Mouse (Mus musculus): ENCODE results near the gene Nox1. TPM values are rescaled to one million over a fixed set of nuclear protein-coding genes. Genes with fewer than 3 reads are reported as not detected.

The Nox1 gene
- polyA plus RNA-seq (2015; fragmentation: Nextera tagmentation; extraction: Ambion mirVana) = 0.95 and 1.0 TPM in 2 replicates

GRCm38 (mm10) chrX:134221856-134222255, at the start of gene Nox1:
TSS of gene Nox1 (minus strand) at chrX:134221956.
- ATAC-seq = no peak
- 74% methylated on average over 4 of the region's 4 CpGs for WGBS

GRCm38 (mm10) chrX:134262129-134262528, 40.4 kb upstream of the Nox1 start:
- H3K27ac ChIP-seq (ENCODE audit: low read length) = no peak overlapping the region
- no peaks in the 10 kb centered on the region for H3K9me3 ChIP-seq (ENCODE audit: low read length)
- no peaks in the 10 kb centered on the region for H3K27me3 ChIP-seq (replicated peaks; ENCODE audit: insufficient read depth, low read length)
- H3K4me2 ChIP-seq (replicated peaks; ENCODE audit: low read depth, low read length) = no peak overlapping the region
- 83% methylated on average over 11 of the region's 11 CpGs for WGBS
- TF ChIP-seq EP300 (IDR thresholded peaks at IDR 0.05) (no peak), CTCF (IDR thresholded peaks at IDR 0.05) (no peak)
- no peak overlapping the region for H3K4me3 ChIP-seq (ENCODE audit: low read depth, low read length)
- H3K4me1 ChIP-seq (ENCODE audit: insufficient read depth, low read depth, low read length) = no peaks in the 10 kb centered on the region
- no peaks in the 10 kb centered on the region for H3K36me3 ChIP-seq (ENCODE audit: insufficient read depth, low read length)
- DNase-seq (ENCODE audit: low spot score) = no peak
- ATAC-seq = no peak
- H3K9ac ChIP-seq (replicated peaks; ENCODE audit: low read depth) = no peak overlapping the region

More at GRCm38 (mm10) chrX:134221856-134222255, at the start of gene Nox1:
- Histone ChIP-seq H3K4me1 (ENCODE audit: insufficient read depth, low read depth, low read length) (no peaks in the 10 kb centered on the region), H3K9ac (replicated peaks; ENCODE audit: low read depth) (no peak within 1 kb of the TSS), H3K4me3 (ENCODE audit: low read depth, low read length) (no peak within 1 kb of the TSS), H3K27me3 (replicated peaks; ENCODE audit: insufficient read depth, low read length) (no peaks in the 10 kb centered on the region), H3K9me3 (ENCODE audit: low read length) (no peaks in the 10 kb centered on the region), H3K4me2 (replicated peaks; ENCODE audit: low read depth, low read length) (no peak within 1 kb of the TSS), H3K36me3 (ENCODE audit: insufficient read depth, low read length) (no peaks in the 10 kb centered on the region), H3K27ac (ENCODE audit: low read length) (no peak within 1 kb of the TSS)
- TF ChIP-seq EP300 (IDR thresholded peaks at IDR 0.05) = no peak
- TF ChIP-seq CTCF (IDR thresholded peaks at IDR 0.05) = no peak
- DNase-seq (ENCODE audit: low spot score) = no peak

- Histone ChIP-seq H3K9ac (replicated peaks; ENCODE audit: low read depth) (no peak overlapping the region), H3K4me3 (ENCODE audit: low read depth, low read length) (no peak overlapping the region), H3K27me3 (replicated peaks; ENCODE audit: insufficient read depth, low read length) (no peaks in the 10 kb centered on the region), H3K36me3 (ENCODE audit: insufficient read depth, low read length) (no peaks in the 10 kb centered on the region), H3K9me3 (ENCODE audit: low read length) (no peaks in the 10 kb centered on the region), H3K4me1 (ENCODE audit: insufficient read depth, low read depth, low read length) (no peaks in the 10 kb centered on the region), H3K4me2 (replicated peaks; ENCODE audit: low read depth, low read length) (no peak overlapping the region), H3K27ac (ENCODE audit: low read length) (no peak overlapping the region)
- ATAC-seq (no peak), DNase-seq (ENCODE audit: low spot score) (no peak)
- 62% methylated on average over 5 of the region's 5 CpGs for whole genome bisulfite sequencing
- no peak for TF ChIP-seq CTCF (IDR thresholded peaks at IDR 0.05)
Measured at GRCm38 (mm10) chrX:134261191-134261590, 39.4 kb upstream of the Nox1 start.

- H3K9ac ChIP-seq (replicated peaks; ENCODE audit: low read depth) = no peak overlapping the region
- H3K4me2 ChIP-seq (replicated peaks; ENCODE audit: low read depth, low read length) = no peak overlapping the region
- 38% methylated on average over 2 of the region's 2 CpGs for WGBS
- ATAC-seq (no peak), DNase-seq (ENCODE audit: low spot score) (no peak)
- H3K27ac ChIP-seq (ENCODE audit: low read length) = no peak overlapping the region
- no peaks in the 10 kb centered on the region for H3K4me1 ChIP-seq (ENCODE audit: insufficient read depth, low read depth, low read length)
- no peak overlapping the region for H3K4me3 ChIP-seq (ENCODE audit: low read depth, low read length)
- no peaks in the 10 kb centered on the region for H3K27me3 ChIP-seq (replicated peaks; ENCODE audit: insufficient read depth, low read length)
- H3K9me3 ChIP-seq (ENCODE audit: low read length) = no peaks in the 10 kb centered on the region
- no peak for TF ChIP-seq EP300 (IDR thresholded peaks at IDR 0.05)
- TF ChIP-seq CTCF (IDR thresholded peaks at IDR 0.05) = no peak
- no peaks in the 10 kb centered on the region for H3K36me3 ChIP-seq (ENCODE audit: insufficient read depth, low read length)
Measured at GRCm38 (mm10) chrX:134248202-134248601, 26.4 kb upstream of the Nox1 start.

- Histone ChIP-seq H3K4me2 (replicated peaks; ENCODE audit: low read depth, low read length) (no peak overlapping the region), H3K27ac (ENCODE audit: low read length) (no peak overlapping the region), H3K4me3 (ENCODE audit: low read depth, low read length) (no peak overlapping the region), H3K9ac (replicated peaks; ENCODE audit: low read depth) (no peak overlapping the region), H3K27me3 (replicated peaks; ENCODE audit: insufficient read depth, low read length) (no peaks in the 10 kb centered on the region), H3K4me1 (ENCODE audit: insufficient read depth, low read depth, low read length) (no peaks in the 10 kb centered on the region), H3K36me3 (ENCODE audit: insufficient read depth, low read length) (no peaks in the 10 kb centered on the region), H3K9me3 (ENCODE audit: low read length) (no peaks in the 10 kb centered on the region)
- WGBS = 70% methylated on average over 10 of the region's 10 CpGs
- TF ChIP-seq EP300 (IDR thresholded peaks at IDR 0.05) (no peak), CTCF (IDR thresholded peaks at IDR 0.05) (no peak)
- no peak for ATAC-seq
- DNase-seq (ENCODE audit: low spot score) = no peak
Measured at GRCm38 (mm10) chrX:134245946-134246345, 24.2 kb upstream of the Nox1 start.

GRCm38 (mm10) chrX:134238266-134238665, 16.5 kb upstream of the Nox1 start:
- no peak for TF ChIP-seq EP300 (IDR thresholded peaks at IDR 0.05)
- TF ChIP-seq CTCF (IDR thresholded peaks at IDR 0.05) = no peak
- H3K9ac ChIP-seq (replicated peaks; ENCODE audit: low read depth) = no peak overlapping the region
- WGBS = 87% methylated on average over 10 of the region's 10 CpGs
- H3K27ac ChIP-seq (ENCODE audit: low read length) = no peak overlapping the region
- H3K4me3 ChIP-seq (ENCODE audit: low read depth, low read length) = no peak overlapping the region
- H3K27me3 ChIP-seq (replicated peaks; ENCODE audit: insufficient read depth, low read length) = no peaks in the 10 kb centered on the region
- H3K4me1 ChIP-seq (ENCODE audit: insufficient read depth, low read depth, low read length) = no peaks in the 10 kb centered on the region
- ATAC-seq (no peak), DNase-seq (ENCODE audit: low spot score) (no peak)
- H3K4me2 ChIP-seq (replicated peaks; ENCODE audit: low read depth, low read length) = no peak overlapping the region
- H3K36me3 ChIP-seq (ENCODE audit: insufficient read depth, low read length) = no peaks in the 10 kb centered on the region
- H3K9me3 ChIP-seq (ENCODE audit: low read length) = no peaks in the 10 kb centered on the region

- WGBS = 88% methylated on average over 1 of the region's 1 CpGs
- ATAC-seq (no peak), DNase-seq (ENCODE audit: low spot score) (no peak)
- Histone ChIP-seq H3K9me3 (ENCODE audit: low read length) (no peaks in the 10 kb centered on the region), H3K36me3 (ENCODE audit: insufficient read depth, low read length) (no peaks in the 10 kb centered on the region), H3K4me2 (replicated peaks; ENCODE audit: low read depth, low read length) (no peak overlapping the region), H3K27ac (ENCODE audit: low read length) (no peak overlapping the region), H3K9ac (replicated peaks; ENCODE audit: low read depth) (no peak overlapping the region), H3K27me3 (replicated peaks; ENCODE audit: insufficient read depth, low read length) (no peaks in the 10 kb centered on the region), H3K4me3 (ENCODE audit: low read depth, low read length) (no peak overlapping the region), H3K4me1 (ENCODE audit: insufficient read depth, low read depth, low read length) (no peaks in the 10 kb centered on the region)
- TF ChIP-seq EP300 (IDR thresholded peaks at IDR 0.05) = no peak
- TF ChIP-seq CTCF (IDR thresholded peaks at IDR 0.05) = no peak
Measured at GRCm38 (mm10) chrX:134233048-134233447, 11.3 kb upstream of the Nox1 start.

Data from lung, postnatal 0 days (tissue).